Mouse (Mus musculus): ENCODE data around the gene Slamf6. TPM values are rescaled to one million over a fixed set of nuclear protein-coding genes. Genes with fewer than 3 reads are reported as not detected.
"Not testable (repeated sequence)": the region's sequence is repeated elsewhere in the genome, so short reads cannot be mapped to it uniquely, and the experiment has no call there.

Gene Slamf6
- polyA plus RNA-seq, 1 experiment from 2014 or later = 0.15 TPM

GRCm38 (mm10) chr1:171969221-171969620 lies 51.9 kb downstream of the Slamf6 start:
- Histone ChIP-seq H3K4me1 (peaks cover 7% of the 10 kb centered on the region), H3K36me3 (replicated peaks) (no peaks in the 10 kb centered on the region), H3K4me3 (no peak overlapping the region), H3K27ac (no peak overlapping the region), H3K9me3 (no peaks in the 10 kb centered on the region), H3K27me3 (ENCODE audit: poor library complexity, severe bottlenecking) (no peaks in the 10 kb centered on the region)
- DNase-seq (ENCODE audit: extremely low spot score, low spot score) = no peak
- 88% methylated on average over 6 of the region's 6 CpGs for WGBS

GRCm38 (mm10) chr1:171970854-171971586 lies 53.7 kb downstream of the Slamf6 start:
- Histone ChIP-seq H3K27me3 (ENCODE audit: poor library complexity, severe bottlenecking) (no peaks in the 10 kb centered on the region), H3K9me3 (no peaks in the 10 kb centered on the region), H3K4me1 (peaks cover 7% of the 10 kb centered on the region), H3K4me3 (no peak overlapping the region), H3K36me3 (replicated peaks) (no peaks in the 10 kb centered on the region), H3K27ac (no peak overlapping the region)
- 50% methylated on average over 10 of the region's 10 CpGs for WGBS
- no peak for DNase-seq (ENCODE audit: extremely low spot score, low spot score)

- H3K27me3 ChIP-seq (ENCODE audit: poor library complexity, severe bottlenecking); H3K4me3 ChIP-seq; DNase-seq (ENCODE audit: extremely low spot score, low spot score); H3K27ac ChIP-seq; H3K36me3 ChIP-seq (replicated peaks); H3K9me3 ChIP-seq: not testable (repeated sequence)
- peaks cover 11% of the 10 kb centered on the region for H3K4me1 ChIP-seq
- 95% methylated on average over 2 of the region's 2 CpGs for WGBS
Measured at GRCm38 (mm10) chr1:171974361-171974760, 57.0 kb downstream of the Slamf6 start.

- H3K27me3 ChIP-seq (ENCODE audit: poor library complexity, severe bottlenecking) = no peaks in the 10 kb centered on the region
- 90% methylated on average over 9 of the region's 9 CpGs for WGBS
- H3K36me3 ChIP-seq (replicated peaks) = no peaks in the 10 kb centered on the region
- H3K4me1 ChIP-seq = peaks cover 21% of the 10 kb centered on the region
- H3K9me3 ChIP-seq = no peaks in the 10 kb centered on the region
- H3K4me3 ChIP-seq = no peak overlapping the region
- H3K27ac ChIP-seq = no peak overlapping the region
- no peak for DNase-seq (ENCODE audit: extremely low spot score, low spot score)
Measured at GRCm38 (mm10) chr1:171975377-171975776, 58.1 kb downstream of the Slamf6 start.

GRCm38 (mm10) chr1:171975831-171976230 lies 58.5 kb downstream of the Slamf6 start:
- 88% methylated on average over 4 of the region's 4 CpGs for WGBS
- no peak for DNase-seq (ENCODE audit: extremely low spot score, low spot score)

GRCm38 (mm10) chr1:171976826-171977539 lies 59.7 kb downstream of the Slamf6 start:
- Histone ChIP-seq H3K27me3 (ENCODE audit: poor library complexity, severe bottlenecking) (no peaks in the 10 kb centered on the region), H3K36me3 (replicated peaks) (no peaks in the 10 kb centered on the region), H3K4me3 (no peak overlapping the region), H3K4me1 (peaks cover 16% of the 10 kb centered on the region), H3K27ac (no peak overlapping the region), H3K9me3 (no peaks in the 10 kb centered on the region)
- WGBS = 95% methylated on average over 14 of the region's 14 CpGs
- no peak for DNase-seq (ENCODE audit: extremely low spot score, low spot score)

More at GRCm38 (mm10) chr1:171975831-171976230, 58.5 kb downstream of the Slamf6 start:
- Histone ChIP-seq H3K4me1 (peaks cover 21% of the 10 kb centered on the region), H3K9me3 (no peaks in the 10 kb centered on the region), H3K27ac (no peak overlapping the region), H3K4me3 (no peak overlapping the region), H3K27me3 (ENCODE audit: poor library complexity, severe bottlenecking) (no peaks in the 10 kb centered on the region), H3K36me3 (replicated peaks) (no peaks in the 10 kb centered on the region)

DNA sequence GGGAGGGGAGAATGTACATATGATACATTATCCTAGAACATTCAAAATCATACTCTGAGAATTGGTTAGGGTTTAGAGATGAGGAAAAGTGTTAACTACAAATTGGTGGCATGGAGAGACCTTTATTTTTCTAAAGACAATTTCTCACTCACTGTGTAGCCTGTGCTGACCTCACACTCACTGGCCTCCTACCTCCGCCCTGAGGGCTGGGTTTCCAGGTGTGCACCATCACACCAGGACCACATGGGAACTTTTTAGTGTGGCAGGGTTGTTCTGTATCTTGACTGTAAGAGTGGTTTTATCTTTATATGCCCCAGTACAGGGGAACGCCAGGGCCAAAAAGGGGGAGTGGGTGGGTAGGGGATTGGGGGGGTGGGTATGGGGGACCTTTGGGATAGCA lies 60.6 kb downstream of the Slamf6 start:
- H3K9me3 ChIP-seq = no peaks in the 10 kb centered on the region
- no peaks in the 10 kb centered on the region for H3K27me3 ChIP-seq (ENCODE audit: poor library complexity, severe bottlenecking)
- whole genome bisulfite sequencing = 87% methylated on average over 2 of the region's 2 CpGs
- no peaks in the 10 kb centered on the region for H3K36me3 ChIP-seq (replicated peaks)
- no peak for DNase-seq (ENCODE audit: extremely low spot score, low spot score)
- H3K4me3 ChIP-seq = no peak overlapping the region
- peaks cover 16% of the 10 kb centered on the region for H3K4me1 ChIP-seq
- H3K27ac ChIP-seq = no peak overlapping the region

DNA sequence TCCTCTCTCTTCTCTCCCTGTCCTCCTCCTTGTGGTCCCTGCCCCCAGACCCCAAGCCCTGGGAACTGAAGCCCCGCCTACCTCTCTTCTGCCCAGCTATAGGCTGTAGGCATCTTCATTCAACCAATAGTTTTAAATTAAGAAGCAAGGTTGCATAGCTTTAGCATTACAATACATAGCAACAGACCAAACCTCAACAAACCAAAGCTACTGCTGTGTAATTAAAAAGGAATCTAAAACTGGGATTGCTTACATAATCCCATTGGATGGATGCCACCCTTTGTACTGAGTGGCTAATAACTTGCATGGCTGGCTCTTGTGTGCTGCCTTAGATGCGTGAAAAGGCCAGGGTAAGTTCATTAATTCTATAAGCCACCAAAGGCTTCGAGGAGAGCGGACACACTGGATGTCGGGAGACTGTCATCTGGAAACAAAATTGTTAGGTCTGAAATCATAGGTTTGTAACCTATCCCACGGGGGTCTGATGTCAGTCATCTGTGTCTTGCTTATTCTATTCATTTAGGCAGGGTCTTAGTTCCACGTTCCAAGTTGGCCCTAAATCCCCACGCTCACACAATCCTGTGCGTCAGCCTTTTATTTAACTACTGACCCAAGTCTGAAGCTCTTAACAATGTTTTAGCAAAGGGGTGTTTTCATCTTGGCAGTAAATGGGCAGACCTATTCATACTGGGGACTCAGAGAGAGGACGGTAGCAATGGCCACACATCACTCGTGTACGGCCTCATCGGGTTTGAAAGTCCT lies 62.8 kb downstream of the Slamf6 start:
- Histone ChIP-seq H3K4me3 (no peak overlapping the region), H3K4me1 (peaks cover 16% of the 10 kb centered on the region), H3K36me3 (replicated peaks) (no peaks in the 10 kb centered on the region), H3K27ac (peak overlapping the region; percentile 51; the same call in 1 of the 2 replicates), H3K9me3 (no peaks in the 10 kb centered on the region), H3K27me3 (ENCODE audit: poor library complexity, severe bottlenecking) (no peaks in the 10 kb centered on the region)
- 67% methylated on average over 13 of the region's 13 CpGs for WGBS
- DNase-seq (ENCODE audit: extremely low spot score, low spot score) = no peak

DNA sequence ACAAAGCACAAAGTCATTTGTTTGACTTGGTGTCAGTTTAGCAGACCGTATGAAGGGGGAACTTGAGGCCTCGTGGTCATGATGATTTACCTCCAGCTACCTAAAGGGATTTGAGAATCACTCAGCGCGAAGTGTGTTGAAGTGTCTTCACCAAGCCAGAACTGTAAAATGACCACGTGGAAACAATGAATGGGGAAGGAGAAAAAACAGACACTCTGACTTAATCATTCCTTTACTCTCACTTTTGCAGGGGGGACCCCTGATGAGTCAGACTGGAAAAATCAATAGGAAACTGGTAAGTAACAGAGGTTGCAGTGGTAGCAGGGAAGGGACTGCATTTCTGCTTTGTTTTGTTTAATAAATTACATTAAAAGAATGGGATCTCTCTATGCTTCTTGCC lies 64.9 kb downstream of the Slamf6 start:
- peaks cover 16% of the 10 kb centered on the region for H3K4me1 ChIP-seq
- H3K27ac ChIP-seq = no peak overlapping the region
- WGBS = 74% methylated on average over 5 of the region's 5 CpGs
- no peaks in the 10 kb centered on the region for H3K9me3 ChIP-seq
- DNase-seq (ENCODE audit: extremely low spot score, low spot score) = no peak
- no peaks in the 10 kb centered on the region for H3K36me3 ChIP-seq (replicated peaks)
- no peaks in the 10 kb centered on the region for H3K27me3 ChIP-seq (ENCODE audit: poor library complexity, severe bottlenecking)
- no peak overlapping the region for H3K4me3 ChIP-seq

DNA sequence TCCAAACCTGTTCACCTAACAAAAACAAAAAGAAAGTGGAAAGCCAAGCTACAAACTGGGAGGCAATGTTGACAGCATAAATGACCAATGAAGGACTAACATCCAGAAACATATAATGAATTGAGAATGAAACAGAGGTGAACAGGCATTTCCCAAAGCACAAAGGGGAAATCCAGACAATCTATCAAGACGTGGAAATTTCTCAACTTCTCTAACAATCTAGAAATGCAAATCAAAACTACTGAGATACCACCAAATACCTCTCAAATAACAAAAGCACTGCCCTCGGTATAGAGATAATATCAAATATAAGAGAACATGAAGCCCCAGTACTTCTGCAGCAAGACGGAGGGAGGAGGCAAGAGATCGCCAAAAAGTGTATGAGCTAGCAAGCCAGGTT lies 65.4 kb downstream of the Slamf6 start:
- 85% methylated on average over 4 of the region's 4 CpGs for WGBS
- H3K4me1 ChIP-seq = peaks cover 16% of the 10 kb centered on the region
- DNase-seq (ENCODE audit: extremely low spot score, low spot score) = no peak
- H3K27ac ChIP-seq = no peak overlapping the region
- no peak overlapping the region for H3K4me3 ChIP-seq
- H3K27me3 ChIP-seq (ENCODE audit: poor library complexity, severe bottlenecking) = no peaks in the 10 kb centered on the region
- no peaks in the 10 kb centered on the region for H3K36me3 ChIP-seq (replicated peaks)
- no peaks in the 10 kb centered on the region for H3K9me3 ChIP-seq

DNA sequence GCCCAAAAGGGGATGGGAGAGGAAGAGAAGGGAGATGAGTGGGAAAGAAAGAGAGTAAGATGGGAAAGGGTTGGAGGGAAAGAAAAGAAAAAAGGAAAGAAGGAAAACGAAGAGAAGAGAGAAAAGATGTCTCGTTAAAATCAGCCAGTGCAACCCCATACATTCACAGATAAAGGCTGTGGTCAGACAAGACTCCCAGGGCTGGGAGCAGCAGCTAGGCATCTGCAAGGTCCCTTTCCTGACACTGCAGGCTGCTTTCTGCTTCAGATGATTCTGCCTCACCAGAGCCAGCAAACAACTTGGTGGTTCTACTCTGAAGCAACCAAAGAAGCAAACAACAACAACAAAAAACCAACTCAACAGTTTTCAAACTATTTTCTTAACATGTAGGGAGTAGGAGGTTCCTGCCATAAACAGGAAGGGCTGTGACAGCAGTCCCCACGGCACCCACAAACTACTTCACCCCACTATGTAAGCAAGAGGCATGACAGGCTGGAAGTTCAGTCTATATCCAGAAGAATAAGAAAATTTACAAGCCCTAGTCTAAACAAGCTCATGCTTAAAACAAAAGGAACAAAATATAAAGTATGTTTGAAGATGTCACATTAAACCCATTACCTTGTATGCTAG lies 66.2 kb downstream of the Slamf6 start:
- WGBS = 70% methylated on average over 3 of the region's 3 CpGs
- no peaks in the 10 kb centered on the region for H3K27me3 ChIP-seq (ENCODE audit: poor library complexity, severe bottlenecking)
- H3K4me1 ChIP-seq = peaks cover 16% of the 10 kb centered on the region
- 0 out of 2 replicates have a peak overlapping the region, but pooled peaks have one; percentile 3 for H3K27ac ChIP-seq
- H3K9me3 ChIP-seq = peaks cover 3% of the 10 kb centered on the region; the same call in 1 of the 2 replicates
- DNase-seq (ENCODE audit: extremely low spot score, low spot score) = no peak
- no peak overlapping the region for H3K4me3 ChIP-seq
- no peaks in the 10 kb centered on the region for H3K36me3 ChIP-seq (replicated peaks)

- H3K9me3 ChIP-seq = peaks cover 7% of the 10 kb centered on the region; the same call in 1 of the 2 replicates
- no peak for DNase-seq (ENCODE audit: extremely low spot score, low spot score)
- 100% methylated on average over 1 of the region's 1 CpGs for WGBS
- H3K4me3 ChIP-seq = no peak overlapping the region
- H3K27ac ChIP-seq = no peak overlapping the region
- no peaks in the 10 kb centered on the region for H3K36me3 ChIP-seq (replicated peaks)
- no peaks in the 10 kb centered on the region for H3K27me3 ChIP-seq (ENCODE audit: poor library complexity, severe bottlenecking)
- peaks cover 15% of the 10 kb centered on the region for H3K4me1 ChIP-seq
Measured at GRCm38 (mm10) chr1:171984121-171984520, 66.8 kb downstream of the Slamf6 start.

Measured in forebrain, embryonic 10.5 days (tissue).